Mouse (Mus musculus) cerebellum, postnatal 10 days (tissue): ENCODE measurements around the gene Evi5.
A peak's percentile ranks its signal among the peaks of the same experiment; 100 is the strongest.

ENCODE experiments used
- DNase-seq, 2 experiments: peaks; one replicate each; pipeline ENCODE4 v3.0.0; 2021; ENCODE audit warnings: mixed read lengths in 2 of 2

Evi5 gene

GRCm38 (mm10) chr5:107801234-107801633, 73.7 kb downstream of the Evi5 start:
- DNase-seq, result no peak

- no peak for DNase-seq
These were observed 76.6 kb downstream of the Evi5 start for GRCm38 (mm10) chr5:107798290-107798689.

- peak in 1 of 2 experiments; percentile 4 for DNase-seq
These were observed 81.0 kb downstream of the Evi5 start for GRCm38 (mm10) chr5:107793927-107794326.

DNA sequence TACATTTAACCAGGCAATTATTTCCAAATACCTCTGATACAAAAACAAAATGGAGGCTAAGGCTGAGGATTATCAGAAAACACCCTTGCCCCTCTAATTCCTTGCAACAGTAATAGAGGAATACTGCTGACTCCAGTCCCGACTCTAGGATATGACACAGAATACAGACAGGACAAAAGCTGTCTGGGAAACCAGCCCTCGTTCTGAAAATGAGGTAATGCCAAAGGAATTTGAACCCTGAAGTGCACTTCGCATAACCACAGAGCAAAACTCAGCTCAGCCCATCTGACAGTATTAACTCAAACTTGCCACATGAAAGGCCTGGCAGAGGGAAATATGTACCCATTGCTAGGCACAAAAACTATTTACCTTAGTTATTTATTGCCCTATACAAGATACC, 81.6 kb downstream of the Evi5 start:
- no peak for DNase-seq

DNA sequence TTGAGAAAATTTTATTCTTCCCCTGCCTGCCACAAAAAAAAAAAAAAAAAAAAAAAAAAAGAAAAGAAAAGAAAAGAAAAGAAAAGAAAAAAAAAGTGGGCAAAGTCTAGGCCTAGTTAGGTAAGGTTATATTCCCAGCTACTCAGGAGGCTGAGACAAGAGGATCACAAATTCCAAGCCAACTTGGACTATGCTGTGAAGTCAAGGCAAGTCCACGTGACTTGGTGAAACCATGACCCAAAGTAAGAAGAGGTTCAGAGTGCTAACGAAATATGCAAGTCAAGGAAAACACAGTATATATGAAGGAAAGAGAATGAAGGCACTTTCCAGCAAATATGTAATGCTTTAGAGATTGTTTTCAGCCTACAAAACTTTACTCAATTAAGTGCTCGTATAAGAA, 82.4 kb downstream of the Evi5 start:
- no peak for DNase-seq

DNA sequence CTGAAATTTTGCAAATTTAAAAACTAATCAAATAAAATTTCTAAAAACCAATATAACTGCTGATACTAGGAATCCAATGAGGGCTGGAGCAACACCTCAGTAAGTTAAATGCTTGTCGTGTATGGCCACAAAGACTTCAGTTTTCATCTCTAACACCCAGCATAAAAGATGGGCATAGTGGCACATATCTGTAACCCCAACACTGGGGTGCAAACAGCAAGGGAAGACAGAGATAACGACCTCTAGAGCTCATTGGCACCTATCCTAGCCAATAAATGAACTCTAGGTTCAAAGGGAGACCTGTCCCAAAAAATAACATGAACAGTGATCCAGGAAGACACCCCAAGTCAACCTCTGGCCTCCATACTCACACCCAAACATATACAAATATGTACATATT, 82.9 kb downstream of the Evi5 start:
- no peak for DNase-seq

- DNase-seq, result peak; percentile 23 to 35
These were observed 85.4 kb downstream of the Evi5 start for GRCm38 (mm10) chr5:107789492-107789891.

DNA sequence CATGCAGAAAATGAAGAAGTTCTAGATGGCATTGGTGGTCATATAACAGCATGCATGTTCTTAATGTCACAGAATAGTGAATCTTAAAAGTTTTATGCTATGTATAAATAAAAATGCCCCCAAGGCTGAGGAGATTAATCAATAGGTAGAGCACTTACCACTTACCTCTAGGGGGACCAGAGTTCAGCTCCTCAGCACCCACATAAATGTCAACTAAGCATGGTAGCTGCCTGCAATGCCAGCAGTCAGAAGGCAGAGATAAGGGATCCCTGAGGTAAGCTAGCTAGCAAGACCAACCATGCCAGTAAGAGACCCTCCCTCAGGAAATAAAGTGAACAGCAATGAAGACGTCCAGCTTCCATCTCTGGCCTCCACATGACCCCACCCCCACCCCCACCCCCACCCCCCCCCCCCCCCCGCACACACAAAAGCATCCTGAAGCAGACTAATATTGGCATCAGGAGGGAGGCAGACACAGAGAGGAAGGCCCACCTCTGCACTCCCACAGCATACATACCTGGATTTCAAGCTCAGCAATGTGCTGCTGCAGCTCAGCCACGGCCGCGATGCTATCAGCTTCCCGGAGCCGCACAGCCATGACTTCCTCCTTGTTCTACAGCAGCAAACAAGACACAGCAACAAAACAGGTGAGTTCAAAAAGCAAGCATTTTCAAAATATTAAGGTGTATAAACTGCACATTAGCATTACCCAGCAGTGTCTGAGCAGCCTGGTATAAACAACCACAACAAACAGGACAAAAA, 87.0 kb downstream of the Evi5 start:
- DNase-seq, result no peak

DNA sequence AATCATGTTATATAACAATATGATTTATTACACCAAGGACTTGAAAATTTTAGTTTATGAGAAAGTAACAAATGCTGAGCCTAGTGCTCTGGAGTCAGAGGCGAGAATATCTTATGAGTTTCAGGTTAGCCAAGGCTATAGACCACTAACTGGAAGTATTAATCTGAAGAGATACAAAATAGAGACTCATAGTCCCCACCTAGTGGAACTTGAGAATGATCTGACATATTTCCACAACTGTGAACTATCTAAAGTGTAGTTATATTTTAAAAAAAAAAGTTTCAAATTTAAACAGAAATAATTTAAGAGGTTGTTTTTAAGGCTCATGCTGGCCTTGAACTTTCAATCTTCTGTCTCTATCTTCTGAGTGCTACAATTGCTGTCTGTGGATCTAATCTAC, 92.5 kb downstream of the Evi5 start:
- DNase-seq, result no peak

- no peak for DNase-seq
These were observed 96.1 kb downstream of the Evi5 start for GRCm38 (mm10) chr5:107778763-107779162.

DNA sequence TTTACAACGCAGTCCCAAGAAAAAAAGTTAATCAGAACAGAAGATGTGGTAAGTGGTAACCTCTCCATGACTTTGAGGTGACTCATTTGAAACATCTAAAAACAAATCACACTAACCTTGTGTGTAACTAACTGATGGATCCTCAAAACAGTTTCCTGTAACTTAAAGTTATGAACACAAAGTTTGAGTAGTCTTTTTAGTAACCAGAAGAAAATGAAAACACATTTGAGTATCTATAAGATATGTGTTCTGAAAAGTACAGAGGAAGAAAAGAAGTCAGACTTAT, 97.4 kb downstream of the Evi5 start:
- no peak for DNase-seq

DNA sequence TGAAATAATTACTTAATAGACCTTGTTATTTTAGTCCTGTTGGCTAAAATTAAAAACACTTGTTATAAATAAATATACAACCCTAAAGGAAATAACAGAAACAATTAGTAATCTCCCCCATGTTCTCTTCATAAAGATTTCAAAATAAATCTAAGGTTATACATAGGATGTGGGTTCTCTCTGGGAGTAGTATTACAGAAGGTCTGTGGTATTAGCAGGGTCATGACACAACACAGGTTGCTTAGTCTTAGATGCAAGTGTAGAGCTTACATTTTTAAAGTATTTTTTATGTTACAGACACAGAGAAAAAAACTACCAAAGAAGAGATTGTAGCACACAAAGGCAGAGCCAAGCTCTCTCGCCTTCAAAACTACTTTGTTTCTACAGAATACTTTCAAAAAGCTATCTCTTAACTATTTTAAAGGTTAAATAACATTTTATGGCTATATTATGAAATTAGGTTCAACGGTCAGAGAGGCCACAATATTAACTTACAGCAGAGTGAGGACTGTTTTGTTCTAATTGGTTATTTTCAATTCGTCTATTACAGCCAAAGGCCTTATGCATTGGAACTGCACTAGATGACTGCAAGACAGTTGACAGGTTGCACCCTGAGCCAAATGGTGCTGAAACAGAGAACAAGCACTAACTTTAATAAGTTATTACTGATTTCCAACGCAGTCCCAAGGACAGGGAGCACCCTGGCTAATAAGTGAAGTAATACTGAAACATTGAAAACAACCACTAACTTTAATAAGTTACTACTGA, 97.9 kb downstream of the Evi5 start:
- DNase-seq, result no peak

DNA sequence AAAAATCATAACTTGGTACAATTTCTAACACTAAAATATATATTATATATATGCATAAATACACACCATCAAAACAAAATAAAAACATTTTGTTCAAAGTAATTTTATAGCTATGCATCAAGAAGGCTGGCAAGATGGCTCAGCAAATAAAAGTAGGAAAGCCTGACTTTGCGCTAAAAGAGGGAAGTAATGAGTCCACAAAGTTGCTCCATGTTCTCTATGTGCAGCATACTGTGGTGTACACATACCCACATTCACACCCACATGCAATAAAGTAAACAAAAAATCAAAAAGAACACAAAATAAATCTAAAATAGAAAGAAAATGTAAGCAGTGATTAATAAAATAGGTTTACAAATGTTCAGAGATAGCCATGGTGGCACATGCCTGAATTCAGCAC, 99.0 kb downstream of the Evi5 start:
- DNase-seq, result no peak

DNA sequence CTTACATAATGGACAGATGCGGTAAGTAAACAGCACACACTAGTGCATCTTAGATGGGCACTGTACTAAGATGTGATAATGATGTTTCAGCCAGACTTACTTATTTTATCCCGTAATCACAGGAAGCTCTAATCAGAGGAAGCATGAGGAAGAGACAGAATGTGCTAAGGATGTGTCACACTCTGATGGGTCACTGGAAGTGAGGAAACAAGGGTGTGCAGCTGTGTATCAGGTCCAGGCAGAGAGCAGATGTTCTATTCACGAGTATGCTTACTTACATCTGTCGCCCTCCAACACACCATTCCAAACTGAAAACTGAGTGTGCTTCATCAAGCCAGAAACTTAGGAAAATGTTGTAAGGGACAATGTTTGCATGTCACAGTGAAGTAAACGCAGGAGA, 102.9 kb downstream of the Evi5 start:
- no peak for DNase-seq

DNA sequence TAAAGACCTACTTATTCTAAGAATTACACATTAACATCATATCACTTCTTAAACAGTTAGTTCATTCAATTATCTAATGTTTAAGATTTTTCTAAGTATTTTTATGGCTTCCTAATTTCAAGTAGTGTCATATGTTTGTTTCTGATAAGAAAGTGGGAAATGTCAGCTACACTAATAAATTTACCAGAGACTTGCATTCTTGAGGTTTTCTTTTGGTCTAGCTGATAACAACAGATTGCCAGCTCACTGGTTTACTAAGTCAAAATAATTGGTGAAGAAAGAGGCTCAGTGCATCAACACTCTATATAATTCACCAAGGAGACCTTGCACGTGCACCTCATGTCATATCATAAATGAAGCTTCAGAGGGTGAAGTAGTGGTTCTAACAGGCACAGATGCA, 106.7 kb downstream of the Evi5 start:
- DNase-seq, result no peak

DNA sequence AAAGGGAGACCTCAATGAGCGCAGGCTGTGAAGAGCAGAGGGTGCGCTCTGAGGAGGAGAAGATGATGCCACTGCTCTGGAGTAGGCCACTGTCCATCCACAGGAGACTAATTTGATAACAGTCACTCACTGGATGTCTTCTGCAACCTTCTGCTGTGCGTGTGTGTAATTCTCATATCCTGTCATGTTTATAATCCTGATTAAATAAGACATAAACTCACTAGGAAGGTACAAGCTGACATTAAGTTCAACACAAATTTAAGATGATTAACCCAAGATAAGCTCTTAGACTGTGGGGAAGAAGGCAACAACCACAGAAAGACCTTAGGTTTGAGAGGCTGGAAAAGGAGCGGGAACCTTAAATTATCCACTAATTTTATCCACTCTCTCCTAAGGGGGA, 109.0 kb downstream of the Evi5 start:
- no peak for DNase-seq

- DNase-seq, result no peak
These were observed 110.4 kb downstream of the Evi5 start for GRCm38 (mm10) chr5:107764486-107764885.

- no peak for DNase-seq
These were observed 111.2 kb downstream of the Evi5 start for GRCm38 (mm10) chr5:107763674-107764073.

DNA sequence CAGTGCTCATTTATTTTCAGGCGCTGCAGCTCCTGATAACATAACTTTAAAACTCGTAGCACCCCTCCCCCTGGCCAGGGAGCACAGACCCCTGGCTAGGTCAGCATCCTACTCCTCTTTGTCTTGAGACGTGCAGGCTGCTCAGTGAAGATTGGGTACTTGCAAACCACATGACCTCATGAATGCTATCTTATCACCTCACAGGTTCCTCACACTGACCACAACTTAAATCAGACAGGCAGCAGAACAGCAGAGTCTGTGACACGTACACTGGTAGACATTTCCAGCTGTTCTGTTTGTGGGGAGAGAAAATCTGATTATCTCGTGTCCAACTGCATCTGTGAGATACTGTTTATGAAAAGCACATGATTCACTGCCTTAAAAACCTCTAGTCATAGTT, 115.8 kb downstream of the Evi5 start:
- no peak for DNase-seq

- no peak for DNase-seq
These were observed 118.8 kb downstream of the Evi5 start for GRCm38 (mm10) chr5:107756072-107756471.

DNA sequence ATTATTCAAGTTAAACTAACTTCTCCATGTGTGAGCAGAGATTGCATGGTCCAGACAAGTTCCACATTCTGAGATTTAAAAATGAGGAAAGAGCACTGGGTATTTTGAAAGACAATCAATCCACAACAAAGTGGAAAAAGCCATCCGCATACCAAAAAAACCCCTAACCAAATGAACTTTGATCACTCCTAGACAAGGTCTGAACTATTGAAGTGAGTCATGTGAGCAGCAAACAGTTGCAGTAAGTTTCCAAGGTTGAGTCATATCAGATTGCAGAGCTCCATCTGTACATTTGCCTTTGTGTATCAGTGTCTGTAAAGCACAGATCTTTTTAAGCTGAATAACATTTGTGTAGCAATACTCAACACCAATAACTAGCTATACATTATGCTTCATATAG, 120.2 kb downstream of the Evi5 start:
- no peak for DNase-seq

DNA sequence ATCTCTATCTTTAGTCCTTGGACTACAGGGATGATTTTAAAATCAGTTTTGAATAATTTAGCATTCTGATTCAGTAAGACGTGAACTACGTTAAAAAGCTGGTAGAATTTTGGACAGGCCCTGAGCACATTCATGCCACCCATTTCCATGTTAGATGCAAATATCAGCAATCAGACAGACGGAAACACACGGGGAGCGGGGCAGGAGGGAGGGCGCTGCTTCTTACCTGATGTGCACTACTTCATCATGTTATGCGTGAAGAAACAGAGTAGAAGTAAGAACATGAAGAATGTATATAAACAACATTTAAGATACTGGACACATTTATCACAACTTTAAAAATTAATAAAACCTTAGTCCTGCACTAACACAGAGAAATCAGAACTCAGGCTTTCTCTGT, 121.3 kb downstream of the Evi5 start:
- DNase-seq, result no peak

- no peak for DNase-seq
These were observed 125.5 kb downstream of the Evi5 start for GRCm38 (mm10) chr5:107749229-107749916.

- DNase-seq, result no peak
These were observed 135.9 kb downstream of the Evi5 start for GRCm38 (mm10) chr5:107739023-107739422.
